In the genomic region with DNA sequence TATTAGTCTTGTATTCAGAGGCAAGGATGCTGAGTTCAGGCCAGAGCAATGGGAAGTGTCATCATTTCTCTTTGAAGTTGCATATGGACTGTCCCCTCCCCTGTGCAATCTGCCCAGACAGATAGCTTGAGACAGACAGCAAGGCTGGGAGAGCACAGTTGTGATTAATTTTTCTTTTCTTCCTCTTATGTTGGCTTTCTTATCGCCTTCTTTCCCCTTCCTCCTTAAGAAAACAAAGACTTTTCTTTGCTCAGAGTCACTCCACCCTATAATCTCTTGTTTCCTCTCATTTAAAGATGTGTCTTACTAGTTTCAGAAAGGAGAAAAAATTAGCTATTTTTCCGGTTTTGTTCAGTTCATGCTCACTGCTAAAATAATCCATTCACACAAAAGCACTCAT, we compare ENCODE assay signal across 26 mouse cellular contexts.
"Had no signal": no experiment of that assay in that cellular context is flagged by ENCODE, and none has a peak within 500 bp of the region (broad histone marks: within the 10 kb centered on the region; RNA-seq: fewer than 3 reads in every experiment).

No protein-coding gene starts in this region.

- H3K27ac ChIP-seq: gastrocnemius, adult 2 months; heart, adult 2 months; heart, embryonic 13.5 days; heart, embryonic 15.5 days; hindbrain, embryonic 13.5 days; hindbrain, embryonic 15.5 days; hindbrain, postnatal 0 days; kidney, embryonic 15.5 days; kidney, postnatal 0 days; limb, embryonic 13.5 days had no signal

- H3K4me2 ChIP-seq: heart, embryonic 11.5 days; heart, embryonic 13.5 days; heart, embryonic 15.5 days; hindbrain, embryonic 13.5 days; hindbrain, embryonic 15.5 days; kidney, embryonic 15.5 days; limb, embryonic 13.5 days had no signal

- H3K36me3 ChIP-seq: heart, embryonic 13.5 days; heart, embryonic 15.5 days; hindbrain, embryonic 13.5 days; hindbrain, embryonic 15.5 days; kidney, embryonic 15.5 days; limb, embryonic 13.5 days had no signal

- H3K9ac ChIP-seq: heart, embryonic 13.5 days; heart, embryonic 15.5 days; hindbrain, embryonic 13.5 days; hindbrain, embryonic 15.5 days; kidney, embryonic 15.5 days; limb, embryonic 13.5 days had no signal

- H3K9me3 ChIP-seq: heart, embryonic 13.5 days; heart, embryonic 15.5 days; hindbrain, embryonic 13.5 days; hindbrain, embryonic 15.5 days; kidney, embryonic 15.5 days; limb, embryonic 13.5 days had no signal

- H3K27me3 ChIP-seq: heart, embryonic 13.5 days; heart, embryonic 15.5 days; hindbrain, embryonic 13.5 days; hindbrain, embryonic 15.5 days; kidney, embryonic 15.5 days; limb, embryonic 13.5 days had no signal

- H3K4me1 ChIP-seq: hindbrain, embryonic 13.5 days; hindbrain, embryonic 15.5 days; kidney, embryonic 15.5 days; limb, embryonic 13.5 days had no signal

- ATAC-seq: forebrain, embryonic 16.5 days; hindbrain, postnatal 0 days; intestine, embryonic 16.5 days had no signal

- H3K4me3 ChIP-seq: gastrocnemius, adult 2 months; heart, adult 2 months; heart, embryonic 13.5 days; heart, embryonic 15.5 days; hindbrain, embryonic 13.5 days; hindbrain, embryonic 15.5 days; kidney, embryonic 15.5 days; limb, embryonic 13.5 days had no signal

- DNase-seq: gastrocnemius, adult 2 months; gastrocnemius, postnatal 14 days; gastrocnemius, postnatal 36 days; heart, adult 11 months; heart, adult 2 months; heart, postnatal 14 days; heart, postnatal 36 days; kidney, adult 11 months; kidney, adult 2 months; kidney, adult 9 months; kidney, postnatal 14 days; kidney, postnatal 36 days; layer of hippocampus, adult 9-11 months; layer of hippocampus, postnatal 36 days; left cerebral cortex, postnatal 4 days had no signal
